Mouse (Mus musculus): ENCODE measurements around the gene Lztr1.

The Lztr1 gene

GRCm38 (mm10) chr16:17557947-17558480 is 49.5 kb downstream of the Lztr1 start:
- peak; percentile 63 for DNase-seq (ENCODE audit: low spot score)

- DNase-seq (ENCODE audit: low spot score): no peak
Measured at GRCm38 (mm10) chr16:17558811-17559210, 50.3 kb downstream of the Lztr1 start.

GRCm38 (mm10) chr16:17559396-17560027 is 51.0 kb downstream of the Lztr1 start:
- no peak for DNase-seq (ENCODE audit: low spot score)

DNA sequence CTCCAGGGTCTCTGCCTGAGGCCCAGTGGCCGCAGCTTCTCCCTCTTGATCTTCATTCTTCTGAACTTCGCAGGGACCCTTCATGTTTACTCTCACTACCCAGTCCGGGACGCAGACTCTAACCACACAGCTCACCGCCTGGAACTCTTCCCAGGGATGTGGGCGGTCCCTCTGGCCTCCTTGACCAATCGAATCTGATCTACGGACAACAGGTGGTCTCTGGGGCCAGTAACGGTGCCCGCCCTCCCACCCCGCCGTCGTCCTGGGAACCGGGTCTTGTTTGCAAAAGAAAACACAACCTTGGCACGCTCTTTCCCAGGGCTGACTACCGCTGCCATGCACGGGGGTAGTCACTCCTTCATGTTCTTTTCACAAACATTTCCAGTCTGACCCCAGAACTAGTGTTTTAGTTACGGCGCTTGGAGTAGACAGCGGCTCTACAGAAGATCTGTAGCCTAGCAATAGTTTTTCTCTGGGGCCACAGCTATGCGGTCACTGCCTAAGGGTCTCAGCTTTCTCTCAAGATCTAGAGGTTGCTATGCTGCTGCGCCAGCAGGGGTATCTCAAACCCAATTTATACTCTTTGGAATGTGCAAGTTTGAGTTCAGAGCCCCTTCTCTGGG is 52.8 kb downstream of the Lztr1 start, which contains the start of gene Lrrc74b:
Gene Lrrc74b (minus strand): TSS at position 120 of the 623 bp plus-strand sequence.
- no peak for DNase-seq (ENCODE audit: low spot score)

GRCm38 (mm10) chr16:17561751-17562208 is 53.3 kb downstream of the Lztr1 start, which contains the start of gene P2rx6:
P2rx6 (plus strand) TSS chr16:17561885.
- DNase-seq (ENCODE audit: low spot score): no peak

GRCm38 (mm10) chr16:17563580-17563979 is 55.1 kb downstream of the Lztr1 start:
- no peak for DNase-seq (ENCODE audit: low spot score)

GRCm38 (mm10) chr16:17564221-17564620 is 55.7 kb downstream of the Lztr1 start:
- DNase-seq (ENCODE audit: low spot score): no peak

GRCm38 (mm10) chr16:17564771-17565170 is 56.3 kb downstream of the Lztr1 start:
- no peak for DNase-seq (ENCODE audit: low spot score)

- no peak for DNase-seq (ENCODE audit: low spot score)
Measured at GRCm38 (mm10) chr16:17566186-17566585, 57.7 kb downstream of the Lztr1 start.
